Mouse (Mus musculus): Measurements from ENCODE around the gene Gm5485.

DNA sequence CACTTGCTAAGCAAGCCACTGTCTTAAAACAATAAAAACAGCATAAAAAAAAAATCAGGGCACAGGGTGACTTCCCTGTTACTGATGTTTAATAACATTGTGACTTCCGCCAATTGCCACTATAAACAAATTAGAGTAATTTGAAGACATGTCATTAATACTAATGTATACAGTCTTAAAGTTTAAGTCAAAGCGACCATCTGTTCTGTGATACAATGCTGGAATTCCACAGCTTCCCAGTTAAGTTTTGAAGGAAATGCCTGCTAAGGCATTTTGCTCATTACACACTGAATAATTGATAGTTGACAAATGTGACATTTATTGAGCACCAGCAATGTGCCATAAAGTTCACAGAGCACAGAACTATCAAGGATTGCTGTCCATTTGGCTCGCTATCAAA is 6.3 kb upstream of the Gm5485 start:
- TF ChIP-seq CTCF (IDR thresholded peaks at IDR 0.05; ENCODE audit: low read depth) (no peak), EP300 (IDR thresholded peaks at IDR 0.05; ENCODE audit: low read depth) (no peak)

Data from liver, postnatal 0 days (tissue).